Mouse (Mus musculus) liver, adult 2 months (tissue): ENCODE measurements at regions not wholly inside any gene's neighbourhood (a gene's known extent, or its start where the extent isn't known, plus 50 kb on each side); places are given as distances from the start of the nearest gene placed in this dataset.

ENCODE experiments used
- CTCF ChIP-seq: fragments of 200-500 bp; IDR thresholded peaks from 2 replicates; pipeline ENCODE4 v1.5.1; 2011; ENCODE audit warnings: low read depth, low read length, control low read depth
- POLR2A ChIP-seq: fragments of 200-500 bp; IDR thresholded peaks from 2 replicates; pipeline ENCODE4 v1.6.1; 2011; ENCODE audit warnings: low read length, control low read depth; ENCODE audit not compliant: insufficient read depth; ENCODE audit errors: extremely low read depth

DNA sequence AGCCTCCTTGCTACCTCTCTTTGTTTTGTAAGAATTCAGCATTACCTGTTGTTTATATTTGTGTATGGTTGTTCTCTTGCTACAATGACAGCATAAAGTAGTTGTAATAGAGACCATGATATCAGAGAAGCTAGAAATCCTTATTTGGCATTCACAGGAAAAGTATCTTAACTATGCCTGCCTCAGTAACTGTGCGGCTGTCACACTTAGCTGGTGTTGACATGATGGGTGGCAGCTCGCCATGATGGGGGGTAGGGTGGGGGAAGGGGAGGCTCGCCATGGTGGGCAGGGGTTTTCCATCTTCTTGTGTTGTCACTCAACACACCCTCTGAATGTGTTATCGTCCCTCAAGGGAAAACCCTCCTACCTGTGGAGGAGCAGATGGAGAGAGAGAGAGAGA is 934.3 kb downstream of the Adgrl2 start:
- no peak for TF ChIP-seq POLR2A
- TF ChIP-seq CTCF: no peak
